Mouse (Mus musculus): Measurements from ENCODE around the gene Spaca9. TPM values are rescaled to one million over a fixed set of nuclear protein-coding genes. Genes with fewer than 3 reads are reported as not detected.

The Spaca9 gene
- polyA plus RNA-seq (2012; ENCODE audit: insufficient read depth, insufficient read length, missing spikeins), result not detected in 2 replicates

DNA sequence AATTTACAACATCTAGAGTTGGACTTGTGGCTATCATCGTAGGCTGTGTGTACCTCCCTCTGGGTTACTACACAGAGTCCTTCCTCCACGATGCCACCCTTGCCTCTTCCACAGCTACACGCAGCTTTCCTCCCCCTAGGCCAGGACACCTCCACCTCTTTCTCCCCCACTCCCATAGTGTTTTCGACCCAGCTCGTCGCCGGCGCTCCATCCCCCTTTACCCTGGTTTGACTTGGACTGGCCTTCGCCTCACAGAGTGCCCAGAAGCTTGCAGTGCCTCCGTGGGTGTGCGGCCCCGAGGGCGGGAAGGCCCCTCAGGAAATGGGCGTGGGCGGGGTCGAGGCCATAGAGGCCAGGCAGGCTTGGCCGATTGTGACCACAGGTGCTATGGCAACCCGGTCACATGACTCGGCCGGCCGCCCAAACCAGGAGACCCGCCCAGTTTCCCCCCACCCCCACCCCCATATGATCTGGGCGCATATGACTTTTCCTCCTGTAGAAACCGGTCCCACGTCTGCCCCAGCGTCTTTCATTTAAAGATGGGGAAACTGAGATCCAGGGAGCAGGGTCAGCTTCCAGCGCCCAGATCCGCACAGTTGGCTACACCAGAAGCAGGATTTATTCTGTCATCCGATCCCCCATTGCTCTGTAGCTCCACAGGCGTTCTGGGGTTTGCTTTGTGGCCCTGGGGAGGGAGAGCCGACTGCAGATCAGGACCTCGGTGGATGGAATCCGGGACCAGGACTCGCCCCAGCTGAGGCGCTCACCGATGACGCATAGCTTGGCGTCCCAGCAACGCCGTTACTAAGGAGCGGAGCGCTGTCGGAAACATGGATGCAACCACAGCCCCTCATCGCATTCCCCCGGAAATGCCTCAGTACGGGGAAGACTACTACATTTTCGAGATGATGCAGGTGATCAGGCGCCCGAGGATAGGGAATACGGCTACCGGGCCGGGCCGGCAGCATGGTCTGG, at the start of gene Spaca9, which contains the start of gene Ak8:
Spaca9 (minus strand) TSS at position 367 of the 975 bp plus-strand sequence.
Ak8 (plus strand) TSS at position 804 of the 975 bp plus-strand sequence.
- no peak within 1 kb of the TSS for H3K27ac ChIP-seq (replicated peaks; ENCODE audit: low read depth, low read length)
- H3K4me3 ChIP-seq (ENCODE audit: insufficient read depth, low read depth, low read length), result peak within 1 kb of the TSS; percentile 81

DNA sequence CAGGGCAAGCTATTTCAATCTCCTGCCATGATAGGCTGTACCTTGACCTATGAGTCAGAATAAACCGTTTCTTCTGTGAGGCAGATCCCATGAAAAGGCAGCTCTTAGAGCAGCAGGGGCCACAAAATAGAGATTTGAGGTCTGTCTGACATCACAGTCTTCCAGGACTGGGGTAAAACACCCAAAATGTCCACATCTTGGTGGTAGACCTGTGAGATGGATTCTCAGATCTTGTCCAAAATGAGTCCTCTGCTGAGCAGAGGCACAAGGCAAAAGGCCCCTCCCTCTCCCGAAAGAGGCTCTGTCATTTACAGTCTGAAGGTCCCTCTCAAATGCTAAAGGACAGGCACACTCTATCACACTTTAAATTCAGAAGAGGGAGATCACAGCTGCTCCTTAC, 48.2 kb upstream of the Spaca9 start:
- Histone ChIP-seq H3K27ac (replicated peaks; ENCODE audit: low read depth, low read length) (no peak overlapping the region), H3K4me1 (ENCODE audit: control insufficient read depth, insufficient read depth, insufficient read length, low read length) (no peaks in the 10 kb centered on the region), H3K4me3 (ENCODE audit: insufficient read depth, low read depth, low read length) (no peak overlapping the region)

More for the DNA sequence above, at the start of gene Spaca9, which contains the start of gene Ak8:
- peaks cover 4% of the 10 kb centered on the region for H3K4me1 ChIP-seq (ENCODE audit: control insufficient read depth, insufficient read depth, insufficient read length, low read length)

DNA sequence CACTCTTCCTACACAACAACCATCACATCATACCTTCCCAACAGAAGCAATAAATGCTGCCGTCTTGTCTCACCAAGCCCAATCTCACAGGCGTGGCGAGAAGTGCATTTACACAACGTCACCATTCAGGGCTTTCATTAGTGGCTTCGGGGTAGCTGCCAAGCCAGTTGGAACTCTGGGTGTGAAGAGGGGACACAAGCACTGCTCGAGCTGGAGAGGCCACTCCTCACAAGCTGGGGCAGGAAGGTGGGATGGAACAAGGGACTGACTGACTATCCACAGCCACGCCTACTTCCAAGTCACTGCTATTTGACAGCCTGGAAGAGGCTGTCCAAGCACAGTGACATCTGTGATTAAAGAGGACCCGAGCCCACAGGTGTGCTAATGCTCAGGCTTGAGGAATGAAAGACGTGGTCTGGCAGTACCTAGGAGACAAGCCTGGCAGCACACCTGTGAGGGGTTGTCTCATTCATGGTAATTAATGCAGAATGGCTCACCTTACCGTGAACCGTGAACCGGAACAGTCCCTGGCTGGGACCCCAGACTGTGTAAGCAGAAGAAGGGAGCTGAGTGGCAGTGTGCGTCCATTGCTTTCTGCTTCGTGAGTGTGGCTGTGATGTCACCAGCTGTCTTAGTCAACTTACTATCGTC, 47.3 kb upstream of the Spaca9 start:
- Histone ChIP-seq H3K4me3 (ENCODE audit: insufficient read depth, low read depth, low read length) (no peak overlapping the region), H3K4me1 (ENCODE audit: control insufficient read depth, insufficient read depth, insufficient read length, low read length) (no peaks in the 10 kb centered on the region), H3K27ac (replicated peaks; ENCODE audit: low read depth, low read length) (no peak overlapping the region)

DNA sequence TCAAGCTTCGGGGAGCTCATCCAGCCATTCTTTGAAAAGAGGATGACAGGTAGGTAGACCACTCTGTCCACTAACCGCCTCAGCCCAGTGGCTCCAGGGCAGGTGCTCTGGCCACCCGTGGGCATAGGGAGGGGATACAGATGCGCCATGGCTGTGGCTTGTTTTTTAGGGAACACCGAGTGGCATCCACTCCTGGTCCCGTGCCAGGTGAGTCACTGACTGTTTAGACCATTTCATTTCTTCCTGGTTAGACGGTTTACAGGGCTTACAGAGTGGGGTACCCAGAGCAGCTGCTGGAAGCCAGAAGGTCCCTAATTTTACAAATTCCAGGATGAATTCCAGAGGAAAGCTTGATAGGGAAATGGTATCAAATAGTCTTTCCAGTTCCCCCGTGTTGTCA, 43.2 kb upstream of the Spaca9 start:
- Histone ChIP-seq H3K4me1 (ENCODE audit: control insufficient read depth, insufficient read depth, insufficient read length, low read length) (no peaks in the 10 kb centered on the region), H3K27ac (replicated peaks; ENCODE audit: low read depth, low read length) (no peak overlapping the region), H3K4me3 (ENCODE audit: insufficient read depth, low read depth, low read length) (no peak overlapping the region)

DNA sequence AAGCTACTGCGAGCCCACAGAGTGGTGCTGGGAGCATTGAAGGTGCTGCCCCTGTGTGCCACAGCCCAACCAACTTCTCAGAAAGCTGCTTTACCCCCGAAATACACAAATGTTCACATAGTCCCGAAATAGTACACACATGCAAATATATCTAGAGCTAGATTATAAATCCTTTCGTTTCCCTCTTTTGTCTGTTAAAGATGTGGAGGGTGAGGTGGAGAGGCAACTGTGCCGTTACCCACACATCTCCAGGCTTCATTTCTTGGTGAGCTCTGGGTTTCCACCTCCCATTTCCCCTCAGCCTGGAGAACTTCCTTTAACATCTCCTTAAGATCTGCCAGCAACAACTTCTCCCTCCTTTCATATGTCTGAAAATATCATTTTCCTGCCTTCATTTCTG, 40.6 kb upstream of the Spaca9 start:
- Histone ChIP-seq H3K4me1 (ENCODE audit: control insufficient read depth, insufficient read depth, insufficient read length, low read length) (no peaks in the 10 kb centered on the region), H3K27ac (replicated peaks; ENCODE audit: low read depth, low read length) (no peak overlapping the region), H3K4me3 (ENCODE audit: insufficient read depth, low read depth, low read length) (no peak overlapping the region)

DNA sequence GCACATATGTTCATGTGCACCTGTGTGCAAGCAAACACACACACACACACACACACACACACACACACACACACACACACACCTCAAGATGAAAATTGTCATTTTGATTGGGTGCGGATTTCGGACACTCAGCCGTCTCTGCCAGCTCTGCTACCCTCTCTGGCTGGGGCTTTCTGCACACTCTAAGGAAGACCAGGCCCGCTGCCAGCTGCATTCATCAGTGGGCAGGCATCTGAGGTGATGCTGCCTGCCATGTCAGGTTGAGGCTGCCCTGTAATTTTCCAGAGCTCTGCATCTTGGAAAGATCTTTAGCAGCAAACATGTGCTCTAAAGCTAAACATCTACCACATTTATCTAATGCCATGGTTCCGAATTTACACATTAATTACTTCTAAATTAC, 37.6 kb upstream of the Spaca9 start:
- no peaks in the 10 kb centered on the region for H3K4me1 ChIP-seq (ENCODE audit: control insufficient read depth, insufficient read depth, insufficient read length, low read length)
- no peak overlapping the region for H3K27ac ChIP-seq (replicated peaks; ENCODE audit: low read depth, low read length)
- H3K4me3 ChIP-seq (ENCODE audit: insufficient read depth, low read depth, low read length), result no peak overlapping the region

DNA sequence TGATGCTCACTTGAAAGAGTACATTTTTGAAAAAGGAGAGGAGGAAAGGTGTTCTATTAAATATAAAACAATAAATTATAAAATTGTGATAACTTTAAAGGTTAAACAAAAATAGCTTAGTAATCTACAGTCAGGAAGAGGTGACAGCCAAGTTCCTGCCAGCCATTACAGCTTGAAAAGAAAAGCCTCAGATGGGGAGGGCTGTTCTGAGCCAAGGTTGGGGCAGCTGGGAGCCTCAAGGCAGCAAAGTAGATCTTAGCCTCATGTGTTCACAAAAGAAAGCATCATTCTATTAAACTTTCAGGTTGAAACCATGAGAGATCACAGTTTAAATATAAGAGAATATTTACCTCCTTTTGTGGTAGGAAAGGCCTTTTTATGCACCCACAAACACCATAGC, 31.1 kb upstream of the Spaca9 start:
- H3K4me1 ChIP-seq (ENCODE audit: control insufficient read depth, insufficient read depth, insufficient read length, low read length), result no peaks in the 10 kb centered on the region
- H3K27ac ChIP-seq (replicated peaks; ENCODE audit: low read depth, low read length), result no peak overlapping the region
- no peak overlapping the region for H3K4me3 ChIP-seq (ENCODE audit: insufficient read depth, low read depth, low read length)

DNA sequence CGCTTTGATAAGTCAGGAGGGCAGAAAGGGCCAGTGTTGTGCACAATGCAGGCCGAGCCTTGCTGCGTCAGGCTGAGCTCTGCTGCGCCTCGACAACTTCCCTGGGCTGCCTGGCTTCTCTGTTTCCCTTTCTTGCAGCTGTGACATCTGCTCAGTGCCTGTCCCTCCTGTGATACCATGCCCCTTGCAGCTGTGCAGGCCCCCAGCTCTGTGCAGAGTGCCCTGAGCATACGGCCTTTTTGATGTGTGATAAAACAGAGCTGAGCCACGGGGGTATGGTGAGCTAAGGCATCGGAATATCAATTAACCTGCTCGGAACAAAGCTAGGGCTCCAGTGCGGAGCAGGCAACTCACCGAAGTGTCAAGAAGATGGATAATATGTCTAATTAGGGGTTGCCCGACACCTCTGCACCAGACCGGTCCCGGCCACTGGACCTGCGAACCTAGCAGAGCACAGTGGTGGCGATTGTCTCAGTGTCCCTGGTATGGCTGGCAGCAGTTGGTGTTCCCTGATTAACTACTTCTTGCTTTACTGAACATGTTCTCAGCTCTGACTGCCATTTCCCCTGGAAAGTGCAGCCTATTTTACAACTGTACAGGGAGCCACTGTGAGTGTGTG, 28.4 kb upstream of the Spaca9 start:
- Histone ChIP-seq H3K4me1 (ENCODE audit: control insufficient read depth, insufficient read depth, insufficient read length, low read length) (no peaks in the 10 kb centered on the region), H3K4me3 (ENCODE audit: insufficient read depth, low read depth, low read length) (no peak overlapping the region), H3K27ac (replicated peaks; ENCODE audit: low read depth, low read length) (no peak overlapping the region)

DNA sequence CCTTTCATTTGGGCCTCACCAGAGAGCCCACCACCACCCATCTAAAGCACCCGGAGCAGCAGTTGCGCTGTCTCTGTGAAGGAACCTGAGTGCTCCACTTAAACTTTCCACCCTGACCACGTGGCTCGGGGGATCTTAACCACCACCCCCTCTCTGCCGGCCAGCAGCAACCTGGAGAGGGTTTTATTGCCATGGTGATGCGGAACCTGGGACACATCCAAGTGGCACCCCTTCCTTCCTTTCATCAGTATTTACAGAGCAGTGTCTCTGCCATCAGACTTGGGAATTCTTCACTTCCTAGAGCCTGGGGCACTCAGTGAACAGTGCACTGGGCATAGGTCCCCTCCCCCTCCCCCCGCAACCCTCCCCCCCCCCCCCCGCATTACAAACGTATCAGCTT, 24.4 kb upstream of the Spaca9 start:
- Histone ChIP-seq H3K27ac (replicated peaks; ENCODE audit: low read depth, low read length) (no peak overlapping the region), H3K4me3 (ENCODE audit: insufficient read depth, low read depth, low read length) (no peak overlapping the region), H3K4me1 (ENCODE audit: control insufficient read depth, insufficient read depth, insufficient read length, low read length) (no peaks in the 10 kb centered on the region)

DNA sequence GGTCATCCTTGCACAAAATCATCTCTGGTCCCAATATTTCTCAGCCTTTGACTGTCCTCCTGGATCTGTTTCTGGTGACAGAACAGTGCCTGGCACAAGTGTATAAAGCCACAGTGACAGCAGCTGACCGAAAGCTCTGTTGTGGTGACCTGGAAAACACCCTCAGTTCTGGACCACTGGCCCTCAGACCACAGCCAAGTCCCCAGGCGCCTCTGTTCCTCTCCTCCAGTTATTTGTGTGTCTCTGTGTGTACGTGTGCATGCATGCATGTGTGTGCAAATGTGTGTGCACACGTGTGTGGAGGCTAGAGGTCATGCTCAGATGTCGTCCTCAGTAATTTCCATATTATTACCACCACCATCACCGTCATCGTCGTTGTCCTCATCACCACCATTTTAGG, 22.9 kb upstream of the Spaca9 start:
- Histone ChIP-seq H3K27ac (replicated peaks; ENCODE audit: low read depth, low read length) (no peak overlapping the region), H3K4me3 (ENCODE audit: insufficient read depth, low read depth, low read length) (no peak overlapping the region), H3K4me1 (ENCODE audit: control insufficient read depth, insufficient read depth, insufficient read length, low read length) (no peaks in the 10 kb centered on the region)

DNA sequence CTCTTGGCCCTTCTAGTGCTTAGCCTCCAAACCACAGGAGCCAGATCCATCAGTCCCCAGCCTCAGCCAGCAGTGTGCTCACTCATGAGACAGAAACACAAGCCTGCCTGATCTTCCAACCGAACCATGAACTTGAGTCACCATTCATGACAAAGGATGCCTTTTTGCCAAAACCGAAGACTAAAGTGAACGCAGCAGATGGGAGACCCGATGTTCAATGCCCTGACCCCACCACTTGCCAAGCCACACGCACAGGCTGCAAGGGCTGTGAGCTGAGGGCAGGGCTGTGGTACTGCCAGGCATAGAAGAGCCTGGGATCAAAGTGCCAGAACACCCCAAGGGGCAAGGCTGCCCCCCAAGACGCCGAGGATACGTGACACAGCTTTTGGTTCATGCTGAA, 13.5 kb upstream of the Spaca9 start:
- Histone ChIP-seq H3K4me1 (ENCODE audit: control insufficient read depth, insufficient read depth, insufficient read length, low read length) (no peaks in the 10 kb centered on the region), H3K4me3 (ENCODE audit: insufficient read depth, low read depth, low read length) (no peak overlapping the region), H3K27ac (replicated peaks; ENCODE audit: low read depth, low read length) (no peak overlapping the region)

DNA sequence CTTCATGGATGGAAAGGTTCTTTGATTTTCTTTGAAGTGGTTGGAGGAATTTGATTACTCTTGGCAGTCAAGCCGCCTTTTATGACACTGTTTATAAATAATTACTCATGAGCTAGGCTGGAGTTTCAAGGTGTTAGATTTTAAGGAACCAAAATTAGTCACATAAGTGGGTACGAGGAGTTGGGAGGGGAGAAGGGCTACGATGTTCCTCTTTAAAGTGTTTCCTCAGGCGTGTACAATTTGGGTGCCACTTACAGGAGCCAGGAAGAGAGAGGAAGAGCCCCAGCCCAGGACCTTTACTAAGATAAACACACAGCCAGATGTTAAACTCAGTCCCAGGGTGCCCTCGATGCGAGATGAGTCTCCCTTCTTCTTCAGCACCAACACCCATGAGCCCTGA, 7.3 kb upstream of the Spaca9 start:
- no peak overlapping the region for H3K4me3 ChIP-seq (ENCODE audit: insufficient read depth, low read depth, low read length)
- no peaks in the 10 kb centered on the region for H3K4me1 ChIP-seq (ENCODE audit: control insufficient read depth, insufficient read depth, insufficient read length, low read length)
- no peak overlapping the region for H3K27ac ChIP-seq (replicated peaks; ENCODE audit: low read depth, low read length)

DNA sequence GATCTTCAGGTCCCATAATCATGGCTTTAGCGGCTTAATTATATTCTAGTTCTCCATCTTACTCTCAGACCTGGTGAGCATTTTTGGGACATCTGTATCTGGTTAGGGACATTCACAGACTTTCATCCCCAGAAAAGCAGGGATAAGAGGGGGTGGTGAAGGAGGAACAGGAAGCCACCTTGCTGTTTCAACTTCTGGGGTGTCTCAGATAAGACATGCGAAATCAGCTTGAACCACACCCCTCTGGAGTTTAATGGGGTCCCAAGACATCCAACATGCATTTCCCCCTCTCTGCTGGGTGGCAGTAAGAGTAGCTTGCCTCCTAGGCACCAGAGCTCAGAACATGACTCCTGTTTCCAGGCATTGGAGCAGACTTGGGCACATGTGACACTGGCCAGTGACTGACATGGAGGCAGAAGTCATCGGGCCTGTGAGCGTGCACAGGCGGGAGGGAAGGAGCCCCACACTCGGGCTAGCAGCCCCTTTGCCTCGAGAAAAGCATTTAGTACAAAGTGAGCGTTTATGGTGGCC, 6.6 kb upstream of the Spaca9 start:
- Histone ChIP-seq H3K4me1 (ENCODE audit: control insufficient read depth, insufficient read depth, insufficient read length, low read length) (no peaks in the 10 kb centered on the region), H3K27ac (replicated peaks; ENCODE audit: low read depth, low read length) (no peak overlapping the region), H3K4me3 (ENCODE audit: insufficient read depth, low read depth, low read length) (no peak overlapping the region)

DNA sequence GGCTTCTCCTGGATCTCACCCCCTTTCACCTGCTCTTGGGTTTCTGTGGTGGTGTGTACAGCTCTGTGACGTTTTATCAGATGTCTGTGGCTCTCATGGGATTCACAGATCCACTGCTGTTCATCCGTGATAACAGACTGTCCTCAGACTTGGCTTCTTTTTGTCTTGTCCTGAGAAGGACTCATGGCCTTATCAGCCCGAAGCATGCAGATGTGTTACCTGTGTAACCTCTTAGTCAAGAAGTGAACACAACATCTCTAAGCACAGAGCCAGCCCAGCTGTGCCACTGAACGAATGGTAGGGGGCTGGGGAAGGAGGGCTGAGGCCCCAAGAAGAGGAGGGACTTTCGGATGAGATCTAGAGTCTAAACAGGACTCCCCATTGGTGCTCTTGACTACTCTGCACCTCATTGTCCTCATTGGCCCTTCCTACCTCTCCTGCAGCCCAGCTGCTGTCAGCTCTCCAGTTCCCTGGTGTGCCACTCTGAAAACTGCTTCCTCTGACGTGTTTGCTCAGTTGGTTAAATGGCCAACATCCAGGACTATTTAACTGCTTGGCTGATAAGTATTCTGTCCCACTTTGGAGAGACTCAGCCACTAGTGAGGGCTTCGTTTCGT, 2.2 kb upstream of the Spaca9 start:
- Histone ChIP-seq H3K4me1 (ENCODE audit: control insufficient read depth, insufficient read depth, insufficient read length, low read length) (peaks cover 4% of the 10 kb centered on the region), H3K27ac (replicated peaks; ENCODE audit: low read depth, low read length) (no peak overlapping the region), H3K4me3 (ENCODE audit: insufficient read depth, low read depth, low read length) (no peak overlapping the region)

DNA sequence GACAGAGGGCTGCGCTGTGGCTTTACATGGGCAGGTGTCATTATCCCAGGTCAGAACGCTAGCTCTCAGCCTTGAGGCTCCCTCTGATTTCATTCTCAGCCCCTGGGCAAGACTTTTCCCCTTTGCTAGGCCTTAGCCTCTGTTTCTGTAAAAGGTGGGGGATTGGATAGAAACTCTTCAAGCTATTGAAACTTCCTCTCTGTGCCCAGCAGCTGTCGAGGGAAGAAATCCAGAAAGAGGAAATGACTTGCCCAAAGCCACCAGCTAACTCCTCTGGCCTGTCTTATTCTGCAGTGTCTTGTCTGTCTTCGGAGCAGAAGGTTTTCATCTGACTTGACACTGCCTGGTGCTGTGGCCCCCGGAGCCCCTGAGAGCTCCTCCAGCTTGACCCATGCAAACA, 961 bp downstream of the Spaca9 start:
- Histone ChIP-seq H3K4me1 (ENCODE audit: control insufficient read depth, insufficient read depth, insufficient read length, low read length) (peaks cover 4% of the 10 kb centered on the region), H3K4me3 (ENCODE audit: insufficient read depth, low read depth, low read length) (no peak overlapping the region), H3K27ac (replicated peaks; ENCODE audit: low read depth, low read length) (peak overlapping the region; percentile 34; the same call in 1 of the 2 replicates)
